Mouse (Mus musculus) gastrocnemius, postnatal 25 days (tissue): ENCODE measurements around the gene Rad51. TPM values are rescaled to one million over a fixed set of nuclear protein-coding genes. Genes with fewer than 3 reads are reported as not detected.

ENCODE experiments used
- total RNA-seq, 2 experiments: library from RNA; stranded (reverse); gene quantifications; 1 replicate in 1 of 2; 2 replicates in 1 of 2; pipeline ENCODE4 v1.2.3; 2021

Gene Rad51
- total RNA-seq, 2 experiments from 2014 or later: 0.78 to 1.2 TPM

Other genes starting within 250 kb of the Rad51 start
- gene Bahd1, start 212.4 kb upstream of the Rad51 start, total RNA-seq: 1 to 10 TPM; 4.2 TPM
- gene Chst14, start 186.3 kb upstream of the Rad51 start, total RNA-seq: 1 to 10 TPM; 2.8 TPM
- 1 to 10 TPM; 3.7 to 4.8 TPM for gene Ccdc32, start 83.4 kb upstream of the Rad51 start, total RNA-seq
- gene Rpusd2, start 78.0 kb upstream of the Rad51 start, total RNA-seq: 1 to 10 TPM; 2.4 to 2.5 TPM
- gene Knl1, start 65.7 kb upstream of the Rad51 start, total RNA-seq: under 1 TPM; 0.28 to 0.88 TPM
- 1 to 10 TPM; 5.7 to 9.2 TPM for gene Rmdn3, start 44.2 kb downstream of the Rad51 start, total RNA-seq
- gene Gchfr, start 55.0 kb downstream of the Rad51 start, total RNA-seq: not detected
- gene Gm14137, start 61.7 kb downstream of the Rad51 start, total RNA-seq: not detected
- 10 to 100 TPM; 10.5 to 11.7 TPM for gene Zfyve19, start 95.8 kb downstream of the Rad51 start, total RNA-seq
- gene Dnajc17, start 96.0 kb downstream of the Rad51 start, total RNA-seq: 1 to 10 TPM; 6.4 to 7.1 TPM
- gene Ppp1r14d, start 117.1 kb downstream of the Rad51 start, total RNA-seq: not detected
- gene Spint1, start 124.6 kb downstream of the Rad51 start, total RNA-seq: under 1 TPM in 1 of 2 experiments, not detected in 1; 0.10 TPM
- not detected for gene Rhov, start 158.5 kb downstream of the Rad51 start, total RNA-seq
- 1 to 10 TPM; 7.8 to 8.1 TPM for gene Vps18, start 175.9 kb downstream of the Rad51 start, total RNA-seq
- gene Dll4, start 213.0 kb downstream of the Rad51 start, total RNA-seq: 1 to 10 TPM; 3.2 to 4.5 TPM
- 10 to 100 TPM; 14.2 to 69.5 TPM for gene Chac1, start 238.4 kb downstream of the Rad51 start, total RNA-seq